Mouse (Mus musculus): ENCODE measurements around the gene Tuba1b.

Gene Tuba1b

DNA sequence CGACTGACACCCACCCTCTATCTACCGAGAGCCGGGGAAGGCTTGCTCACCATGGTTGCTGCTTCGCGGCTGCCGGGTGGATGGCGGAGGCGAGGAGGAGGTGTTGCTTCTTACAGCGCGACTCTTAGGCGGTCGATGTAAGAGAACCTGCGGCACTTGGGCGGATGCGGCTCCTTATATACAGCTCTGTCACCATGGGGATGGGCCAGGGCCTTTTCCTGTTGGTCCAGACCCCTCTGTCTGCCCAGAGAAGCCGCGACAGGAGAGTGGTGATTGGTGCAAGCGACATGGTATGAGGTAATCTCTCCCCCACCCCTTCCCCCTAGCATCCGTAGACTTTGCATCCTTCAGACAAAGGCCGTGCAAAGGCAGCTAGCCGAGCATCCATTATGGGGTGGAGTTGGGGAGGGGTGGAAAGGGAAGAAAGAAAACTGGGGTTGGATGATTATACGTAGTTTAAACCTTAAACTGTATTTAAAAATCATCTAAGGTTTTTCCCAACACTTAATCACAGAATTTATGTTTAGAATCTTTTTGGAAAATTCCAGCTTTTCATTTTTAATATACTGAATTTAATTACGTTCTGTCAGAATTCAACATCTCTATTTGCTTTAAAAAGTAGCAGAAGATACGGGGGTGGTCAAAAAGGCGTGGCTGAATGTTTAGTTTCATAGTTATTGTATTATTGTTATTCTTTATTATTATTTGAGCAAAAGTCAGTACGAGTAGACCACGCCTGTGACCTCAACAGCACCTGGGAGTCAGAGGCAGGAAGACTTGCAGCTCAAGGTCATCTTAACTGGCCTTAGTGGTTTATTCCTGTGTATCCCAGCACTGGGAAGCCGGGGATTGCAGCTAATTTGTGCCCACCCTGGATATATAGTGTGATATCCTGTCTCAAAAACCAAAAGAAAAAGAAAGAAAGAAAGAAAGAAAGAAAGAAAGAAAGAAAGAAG, 19.3 kb upstream of the Tuba1b start, which contains the start of the genes Gm49450 and Tuba1a:
TSS of gene Gm49450 (minus strand) at position 151 of the 956 bp plus-strand sequence.
TSS of gene Tuba1a (minus strand) at position 303 of the 956 bp plus-strand sequence.
- DNase-seq = peak; percentile 97

GRCm38 (mm10) chr15:98952751-98953400, 18.5 kb upstream of the Tuba1b start:
- peak in 1 of 2 experiments; percentile 77 for DNase-seq

- no peak for DNase-seq
Observed at GRCm38 (mm10) chr15:98952063-98952455, 17.7 kb upstream of the Tuba1b start.

DNA sequence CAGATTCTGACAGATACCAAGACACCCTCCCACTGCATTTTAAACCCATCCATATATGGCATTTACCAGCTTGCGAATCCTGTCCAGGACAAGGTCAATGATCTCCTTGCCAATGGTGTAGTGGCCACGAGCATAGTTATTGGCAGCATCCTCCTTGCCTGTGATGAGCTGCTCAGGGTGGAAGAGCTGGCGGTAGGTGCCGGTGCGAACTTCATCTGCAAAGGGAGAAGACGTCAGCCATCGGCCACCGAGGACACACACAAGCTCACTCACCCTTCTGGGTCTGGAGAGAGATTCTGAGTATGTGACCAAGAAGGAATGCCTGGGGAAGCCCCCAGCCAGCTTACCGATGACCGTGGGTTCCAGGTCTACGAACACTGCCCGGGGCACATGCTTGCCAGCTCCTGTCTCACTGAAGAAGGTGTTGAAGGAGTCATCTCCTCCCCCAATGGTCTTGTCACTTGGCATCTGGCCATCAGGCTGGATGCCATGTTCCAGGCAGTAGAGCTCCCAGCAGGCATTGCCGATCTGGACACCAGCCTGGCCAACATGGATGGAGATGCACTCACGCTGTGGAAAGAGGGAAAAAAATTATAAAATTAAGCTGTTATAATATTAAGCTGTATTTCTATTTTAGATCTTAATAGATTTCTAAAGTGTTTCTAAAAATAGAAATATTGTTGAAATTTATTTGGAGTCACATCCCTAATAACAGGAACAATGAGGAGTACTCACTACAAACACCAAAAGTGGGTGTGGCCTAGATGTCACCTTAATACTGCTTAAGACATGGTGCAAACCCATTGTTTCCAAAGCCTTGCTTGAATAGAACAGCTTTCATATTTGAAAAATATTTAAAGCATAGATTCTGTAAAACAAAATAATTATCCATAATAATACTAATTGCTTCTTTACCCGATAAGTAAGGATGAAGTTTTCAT, 17.0 kb upstream of the Tuba1b start:
- peak; percentile 31 to 47 for DNase-seq

DNA sequence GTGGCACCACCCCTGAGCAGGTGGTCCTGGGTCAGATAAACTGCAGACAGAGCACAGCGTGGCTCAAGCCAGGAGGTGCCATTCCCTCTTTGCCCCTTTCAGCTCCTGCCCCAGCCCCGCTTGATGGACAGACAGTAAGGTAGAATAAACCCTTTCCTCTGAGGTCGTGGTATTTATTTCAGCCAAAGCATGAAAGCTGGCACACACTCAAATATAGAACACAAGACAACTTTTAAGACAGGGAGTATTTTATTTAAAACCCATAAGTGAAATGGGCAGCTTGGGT, 15.2 kb upstream of the Tuba1b start:
- no peak for DNase-seq

- no peak for DNase-seq
Observed at GRCm38 (mm10) chr15:98948857-98949606, 14.7 kb upstream of the Tuba1b start.

GRCm38 (mm10) chr15:98948382-98948781, 14.0 kb upstream of the Tuba1b start:
- no peak for DNase-seq

GRCm38 (mm10) chr15:98947884-98948283, 13.5 kb upstream of the Tuba1b start:
- no peak for DNase-seq

DNA sequence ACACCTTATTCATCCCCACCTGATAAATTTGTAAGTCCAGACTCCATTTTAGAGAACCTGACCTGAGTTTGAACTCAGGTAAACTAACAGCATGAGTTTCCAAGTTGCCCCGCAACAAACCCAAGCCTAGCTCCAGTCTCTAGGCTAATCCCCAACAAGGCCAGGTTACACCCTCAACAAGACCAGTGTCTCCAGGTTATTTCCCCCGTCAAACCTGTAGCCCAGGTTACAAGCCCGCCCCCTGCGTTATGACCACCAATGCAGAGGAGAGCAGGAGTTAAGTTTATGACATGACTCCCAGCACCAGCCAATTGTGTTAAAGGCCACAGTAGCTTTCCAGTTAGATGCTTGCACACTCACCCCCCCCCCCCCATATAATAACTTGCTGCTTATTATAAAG, 8.8 kb upstream of the Tuba1b start:
- no peak for DNase-seq

DNA sequence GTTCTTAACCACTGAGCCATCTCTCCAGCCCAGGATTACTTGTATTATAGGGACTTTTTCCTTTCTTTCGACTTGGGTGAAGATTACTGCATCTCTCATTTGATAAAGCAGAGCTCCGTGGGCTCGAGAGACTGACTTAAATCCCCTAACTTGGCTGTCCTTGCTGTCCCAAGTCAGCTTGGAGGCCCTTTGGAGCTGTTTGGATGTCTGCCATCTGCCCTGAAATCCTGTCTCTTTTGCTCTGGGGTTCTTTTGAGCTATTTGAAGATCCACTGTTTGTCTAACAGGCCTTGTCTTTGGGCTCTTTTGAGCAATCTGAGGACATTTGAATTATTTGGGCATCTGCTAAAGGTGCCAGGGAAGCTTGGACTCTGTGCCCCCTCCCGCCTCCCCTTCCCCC, 7.7 kb upstream of the Tuba1b start:
- DNase-seq = no peak

GRCm38 (mm10) chr15:98941539-98941938, 7.2 kb upstream of the Tuba1b start:
- DNase-seq = no peak

DNA sequence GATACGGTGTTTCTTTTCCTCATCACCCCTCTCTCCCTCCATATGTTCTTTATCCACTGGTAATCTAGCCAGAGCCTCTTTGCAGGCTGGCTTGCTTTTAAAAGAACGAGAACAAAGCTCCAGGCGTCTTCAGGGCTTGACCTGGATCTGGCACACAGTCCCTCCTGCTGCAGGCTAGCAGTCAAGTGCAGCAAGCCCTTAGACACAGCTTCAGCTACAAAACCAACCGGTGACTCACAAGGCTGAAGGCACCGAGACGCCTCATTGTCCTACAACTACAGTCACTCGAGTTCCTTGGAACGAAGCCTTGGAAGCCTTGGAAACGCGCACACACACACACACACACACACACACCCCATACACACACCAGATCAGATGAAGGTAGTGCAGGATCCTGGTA, 6.5 kb upstream of the Tuba1b start:
- DNase-seq = peak; percentile 48 to 51

- DNase-seq = peak; percentile 97 to 99
Observed at GRCm38 (mm10) chr15:98933833-98934216, 540 bp downstream of the Tuba1b start.

GRCm38 (mm10) chr15:98933004-98933671, 1.2 kb downstream of the Tuba1b start:
- DNase-seq = peak; percentile 43 to 57

DNA sequence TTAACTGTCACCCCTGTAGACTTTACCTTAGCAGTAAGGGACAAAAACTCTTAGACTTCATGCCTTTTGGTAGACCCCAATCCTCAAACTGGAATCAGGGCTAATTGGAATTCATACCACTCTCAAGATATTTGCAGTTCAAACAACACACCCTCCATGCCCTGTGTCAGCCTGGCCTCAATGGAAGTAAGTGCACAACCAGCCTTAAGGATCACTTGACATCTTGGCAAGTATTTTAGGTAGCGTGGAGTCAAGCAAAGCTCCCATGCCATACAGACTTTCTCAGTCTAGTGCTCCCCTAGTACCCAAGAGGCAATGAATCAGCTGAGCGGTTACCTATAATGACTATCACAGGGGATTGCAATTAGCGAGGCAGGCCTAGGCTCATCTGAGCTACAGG, 3.4 kb downstream of the Tuba1b start:
- no peak for DNase-seq

- DNase-seq = no peak
Observed at GRCm38 (mm10) chr15:98930017-98930734, 4.2 kb downstream of the Tuba1b start.

DNA sequence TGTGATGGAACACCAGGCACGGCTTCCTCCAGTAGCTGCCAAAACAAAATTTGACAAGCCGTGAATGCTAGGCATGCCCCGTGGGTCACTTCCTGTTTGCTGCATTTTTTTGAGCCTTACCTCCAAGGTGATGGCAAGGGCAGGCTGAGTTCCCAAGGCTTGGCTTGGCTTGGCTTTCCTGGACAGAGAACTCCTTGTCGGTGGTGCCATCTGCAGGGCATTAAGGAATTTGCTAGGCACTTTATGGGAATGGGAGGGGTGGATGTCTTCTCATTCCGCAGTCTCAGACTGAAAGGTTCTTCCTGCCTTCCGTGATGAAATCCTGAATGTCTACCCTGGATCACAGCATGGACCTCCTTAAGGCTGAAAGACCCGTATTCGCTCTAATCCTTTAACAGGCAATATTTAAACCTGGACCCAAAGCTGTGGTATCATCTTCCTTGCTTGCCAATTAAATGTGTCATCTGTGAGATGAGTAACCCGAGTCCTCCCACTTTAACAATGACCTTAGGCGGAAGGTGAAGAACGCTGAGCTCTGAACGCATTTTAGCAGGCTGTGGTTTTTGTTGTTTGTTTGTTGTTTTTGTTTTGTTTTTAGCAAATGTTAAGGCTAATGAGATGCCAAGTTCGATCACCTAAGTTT, 5.6 kb downstream of the Tuba1b start:
- peak; percentile 85 to 91 for DNase-seq

- no peak for DNase-seq
Observed at GRCm38 (mm10) chr15:98927566-98927965, 6.8 kb downstream of the Tuba1b start.

GRCm38 (mm10) chr15:98924682-98925081, 9.7 kb downstream of the Tuba1b start:
- no peak for DNase-seq

- no peak for DNase-seq
Observed at GRCm38 (mm10) chr15:98923031-98923537, 11.3 kb downstream of the Tuba1b start.
